Mouse (Mus musculus): ENCODE results near the gene As3mt. TPM values are rescaled to one million over a fixed set of nuclear protein-coding genes. Genes with fewer than 3 reads are reported as not detected.
"Not testable (repeated sequence)": the region's sequence is repeated elsewhere in the genome, so short reads cannot be mapped to it uniquely, and the experiment has no call there.

As3mt gene
- total RNA-seq, 2 experiments from 2014 or later = 26.5 to 27.4 TPM

- no peak overlapping the region for H3K27ac ChIP-seq
- DNase-seq (ENCODE audit: extremely low spot score in 1 of 2, low spot score in 2 of 2) = no peak
- intact Hi-C loops (cut with DNase I) = no loop called here
- TF ChIP-seq CTCF (IDR thresholded peaks at IDR 0.05) = no peak
- H3K4me3 ChIP-seq = no peak overlapping the region
Observed at GRCm38 (mm10) chr19:46731351-46731750, 24.1 kb downstream of the As3mt start.

GRCm38 (mm10) chr19:46732673-46733072, 25.4 kb downstream of the As3mt start:
- H3K4me3 ChIP-seq; intact Hi-C loops (cut with DNase I); H3K27ac ChIP-seq; DNase-seq (ENCODE audit: extremely low spot score in 1 of 2, low spot score in 2 of 2): not testable (repeated sequence)
- peak; percentile 39 for TF ChIP-seq CTCF (IDR thresholded peaks at IDR 0.05)

GRCm38 (mm10) chr19:46733626-46734025, 26.4 kb downstream of the As3mt start:
- H3K4me3 ChIP-seq = no peak overlapping the region
- intact Hi-C loops (cut with DNase I) = no loop called here
- H3K27ac ChIP-seq = no peak overlapping the region
- no peak for DNase-seq (ENCODE audit: extremely low spot score in 1 of 2, low spot score in 2 of 2)
- no peak for TF ChIP-seq CTCF (IDR thresholded peaks at IDR 0.05)

GRCm38 (mm10) chr19:46735241-46735640, 28.0 kb downstream of the As3mt start:
- TF ChIP-seq CTCF (IDR thresholded peaks at IDR 0.05) = no peak
- no peak for DNase-seq (ENCODE audit: extremely low spot score in 1 of 2, low spot score in 2 of 2)
- intact Hi-C loops (cut with DNase I) = no loop called here
- no peak overlapping the region for H3K27ac ChIP-seq
- H3K4me3 ChIP-seq = no peak overlapping the region

- no peak for TF ChIP-seq CTCF (IDR thresholded peaks at IDR 0.05)
- no peak overlapping the region for H3K27ac ChIP-seq
- intact Hi-C loops (cut with DNase I) = no loop called here
- H3K4me3 ChIP-seq = no peak overlapping the region
- no peak for DNase-seq (ENCODE audit: extremely low spot score in 1 of 2, low spot score in 2 of 2)
Observed at GRCm38 (mm10) chr19:46737106-46737505, 29.8 kb downstream of the As3mt start.

- no peak overlapping the region for H3K4me3 ChIP-seq
- intact Hi-C loops (cut with DNase I) = loop anchor here (1.0 kb wide), 2 partner anchors 70 to 152 kb away; no protein-coding TSS in a partner anchor
- DNase-seq (ENCODE audit: extremely low spot score in 1 of 2, low spot score in 2 of 2) = peak; percentile 60 to 66
- no peak overlapping the region for H3K27ac ChIP-seq
- peak; percentile 91 for TF ChIP-seq CTCF (IDR thresholded peaks at IDR 0.05)
Observed at GRCm38 (mm10) chr19:46740341-46741008, 33.2 kb downstream of the As3mt start.

GRCm38 (mm10) chr19:46741574-46741973, 34.3 kb downstream of the As3mt start:
- Histone ChIP-seq H3K27ac (no peak overlapping the region), H3K4me3 (no peak overlapping the region)
- TF ChIP-seq CTCF (IDR thresholded peaks at IDR 0.05) = no peak; the same call in 1 of the 2 replicates
- intact Hi-C loops (cut with DNase I) = no loop called here
- no peak for DNase-seq (ENCODE audit: extremely low spot score in 1 of 2, low spot score in 2 of 2)

GRCm38 (mm10) chr19:46744681-46745080, 37.4 kb downstream of the As3mt start:
- DNase-seq (ENCODE audit: extremely low spot score in 1 of 2, low spot score in 2 of 2) = no peak
- no peak overlapping the region for H3K27ac ChIP-seq
- no peak overlapping the region for H3K4me3 ChIP-seq
- no peak for TF ChIP-seq CTCF (IDR thresholded peaks at IDR 0.05)
- intact Hi-C loops (cut with DNase I) = no loop called here

GRCm38 (mm10) chr19:46747799-46748198, 40.5 kb downstream of the As3mt start:
- no peak for DNase-seq (ENCODE audit: extremely low spot score in 1 of 2, low spot score in 2 of 2)
- Histone ChIP-seq H3K27ac (no peak overlapping the region), H3K4me3 (no peak overlapping the region)
- no peak for TF ChIP-seq CTCF (IDR thresholded peaks at IDR 0.05)
- intact Hi-C loops (cut with DNase I) = no loop called here

- intact Hi-C loops (cut with DNase I) = no loop called here
- DNase-seq (ENCODE audit: extremely low spot score in 1 of 2, low spot score in 2 of 2) = no peak
- no peak for TF ChIP-seq CTCF (IDR thresholded peaks at IDR 0.05)
Observed at GRCm38 (mm10) chr19:46752235-46752634, 45.0 kb downstream of the As3mt start.

GRCm38 (mm10) chr19:46755066-46755465, 47.8 kb downstream of the As3mt start:
- peak; percentile 62 for TF ChIP-seq CTCF (IDR thresholded peaks at IDR 0.05)
- no peak overlapping the region for H3K4me3 ChIP-seq
- no peak overlapping the region for H3K27ac ChIP-seq
- intact Hi-C loops (cut with DNase I) = no loop called here
- peak in 1 of 2 experiments; percentile 26 for DNase-seq (ENCODE audit: extremely low spot score in 1 of 2, low spot score in 2 of 2)

More at GRCm38 (mm10) chr19:46752235-46752634, 45.0 kb downstream of the As3mt start:
- H3K4me3 ChIP-seq = no peak overlapping the region
- H3K27ac ChIP-seq = no peak overlapping the region

- TF ChIP-seq CTCF (IDR thresholded peaks at IDR 0.05) = no peak
- intact Hi-C loops (cut with DNase I) = no loop called here
Observed at GRCm38 (mm10) chr19:46756221-46756620, 49.0 kb downstream of the As3mt start.

GRCm38 (mm10) chr19:46759096-46759495, 51.8 kb downstream of the As3mt start:
- no peak overlapping the region for H3K27ac ChIP-seq
- no peak for TF ChIP-seq CTCF (IDR thresholded peaks at IDR 0.05)
- no peak for DNase-seq (ENCODE audit: extremely low spot score in 1 of 2, low spot score in 2 of 2)
- no peak overlapping the region for H3K4me3 ChIP-seq
- intact Hi-C loops (cut with DNase I) = no loop called here

More at GRCm38 (mm10) chr19:46756221-46756620, 49.0 kb downstream of the As3mt start:
- H3K27ac ChIP-seq = no peak overlapping the region
- H3K4me3 ChIP-seq = no peak overlapping the region
- DNase-seq (ENCODE audit: extremely low spot score in 1 of 2, low spot score in 2 of 2) = no peak

- not testable (repeated sequence) for H3K4me3 ChIP-seq; H3K27ac ChIP-seq; DNase-seq (ENCODE audit: extremely low spot score in 1 of 2, low spot score in 2 of 2)
- intact Hi-C loops (cut with DNase I) = loop anchor here (2.0 to 10.0 kb wide), 3 partner anchors 205 to 282 kb away; no protein-coding TSS in a partner anchor
Observed at GRCm38 (mm10) chr19:46759909-46760308, 52.7 kb downstream of the As3mt start.

Measured in left cerebral cortex, adult 2 months (tissue).